Mouse (Mus musculus): ENCODE measurements around the gene Eif4h. TPM values are rescaled to one million over a fixed set of nuclear protein-coding genes. Genes with fewer than 3 reads are reported as not detected.

Gene Eif4h
- polyA plus RNA-seq, 1 experiment from 2014 or later: 329 TPM

GRCm38 (mm10) chr5:134604376-134604775 is 34.9 kb downstream of the Eif4h start:
- H3K4me3 ChIP-seq (replicated peaks; ENCODE audit: low read length): no peak overlapping the region
- no peaks in the 10 kb centered on the region for H3K9me3 ChIP-seq (ENCODE audit: control insufficient read depth, low read length)
- DNase-seq (ENCODE audit: low spot score) (no peak), ATAC-seq (ENCODE audit: low FRiP score) (no peak)
- no peak overlapping the region for H3K27ac ChIP-seq
- H3K27me3 ChIP-seq (ENCODE audit: control insufficient read depth, insufficient read depth, low read length): no peaks in the 10 kb centered on the region
- no peak overlapping the region for H3K9ac ChIP-seq
- no peaks in the 10 kb centered on the region for H3K4me1 ChIP-seq (replicated peaks; ENCODE audit: control insufficient read depth, insufficient read depth, low read length)
- WGBS: 93% methylated on average over 11 of the region's 11 CpGs
- H3K4me2 ChIP-seq (replicated peaks): no peak overlapping the region
- H3K36me3 ChIP-seq (replicated peaks; ENCODE audit: control insufficient read depth, insufficient read depth): peaks cover 8% of the 10 kb centered on the region

DNA sequence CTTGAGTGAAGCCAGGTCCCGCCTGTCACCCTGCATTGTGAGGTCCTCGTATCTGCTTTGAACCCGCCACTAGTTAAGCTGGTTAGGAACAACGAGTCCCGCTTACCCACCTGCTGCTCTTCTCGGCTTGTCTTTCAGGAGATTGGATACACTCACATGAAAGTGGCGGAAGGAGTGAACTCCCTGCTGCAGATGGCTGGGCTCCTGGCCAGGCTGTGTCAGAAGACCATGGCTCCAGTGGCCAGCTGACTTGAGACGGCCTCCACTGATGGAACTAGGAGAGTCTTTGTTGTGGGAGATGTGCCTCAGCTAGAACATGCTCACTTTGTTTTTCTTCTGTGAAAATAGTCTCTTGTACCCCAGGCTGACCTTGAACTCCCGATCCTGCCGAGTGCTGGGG is 41.6 kb downstream of the Eif4h start:
- Histone ChIP-seq H3K4me1 (replicated peaks; ENCODE audit: control insufficient read depth, insufficient read depth, low read length) (no peaks in the 10 kb centered on the region), H3K36me3 (replicated peaks; ENCODE audit: control insufficient read depth, insufficient read depth) (peaks cover 70% of the 10 kb centered on the region), H3K9me3 (ENCODE audit: control insufficient read depth, low read length) (no peaks in the 10 kb centered on the region), H3K9ac (no peak overlapping the region), H3K4me3 (replicated peaks; ENCODE audit: low read length) (no peak overlapping the region), H3K27me3 (ENCODE audit: control insufficient read depth, insufficient read depth, low read length) (no peaks in the 10 kb centered on the region), H3K4me2 (replicated peaks) (no peak overlapping the region), H3K27ac (no peak overlapping the region)
- 83% methylated on average over 10 of the region's 10 CpGs for WGBS
- no peak for DNase-seq (ENCODE audit: low spot score)
- ATAC-seq (ENCODE audit: low FRiP score): no peak

DNA sequence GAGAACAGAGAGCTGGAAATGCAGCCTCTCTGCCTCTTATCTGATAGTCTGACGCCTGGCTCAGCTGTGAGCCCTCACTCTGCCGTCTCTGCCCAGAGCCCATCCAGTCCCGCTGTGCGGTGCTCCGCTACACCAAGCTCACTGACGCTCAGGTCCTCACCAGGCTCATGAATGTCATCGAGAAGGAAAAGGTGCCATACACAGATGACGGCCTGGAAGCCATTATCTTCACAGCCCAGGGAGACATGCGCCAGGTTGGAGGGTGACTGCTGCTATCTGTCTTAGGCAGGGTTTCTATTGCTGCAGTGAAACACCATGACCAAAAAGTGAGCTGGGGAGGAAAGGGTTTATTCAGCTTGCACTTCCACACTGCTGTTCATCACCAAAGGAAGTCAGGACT is 46.2 kb downstream of the Eif4h start:
- Histone ChIP-seq H3K27me3 (ENCODE audit: control insufficient read depth, insufficient read depth, low read length) (no peaks in the 10 kb centered on the region), H3K36me3 (replicated peaks; ENCODE audit: control insufficient read depth, insufficient read depth) (peaks cover 82% of the 10 kb centered on the region), H3K9ac (no peak overlapping the region), H3K4me3 (replicated peaks; ENCODE audit: low read length) (no peak overlapping the region), H3K4me1 (replicated peaks; ENCODE audit: control insufficient read depth, insufficient read depth, low read length) (no peaks in the 10 kb centered on the region), H3K4me2 (replicated peaks) (no peak overlapping the region), H3K27ac (no peak overlapping the region), H3K9me3 (ENCODE audit: control insufficient read depth, low read length) (no peaks in the 10 kb centered on the region)
- 97% methylated on average over 9 of the region's 9 CpGs for WGBS
- DNase-seq (ENCODE audit: low spot score) (no peak), ATAC-seq (ENCODE audit: low FRiP score) (no peak)

DNA sequence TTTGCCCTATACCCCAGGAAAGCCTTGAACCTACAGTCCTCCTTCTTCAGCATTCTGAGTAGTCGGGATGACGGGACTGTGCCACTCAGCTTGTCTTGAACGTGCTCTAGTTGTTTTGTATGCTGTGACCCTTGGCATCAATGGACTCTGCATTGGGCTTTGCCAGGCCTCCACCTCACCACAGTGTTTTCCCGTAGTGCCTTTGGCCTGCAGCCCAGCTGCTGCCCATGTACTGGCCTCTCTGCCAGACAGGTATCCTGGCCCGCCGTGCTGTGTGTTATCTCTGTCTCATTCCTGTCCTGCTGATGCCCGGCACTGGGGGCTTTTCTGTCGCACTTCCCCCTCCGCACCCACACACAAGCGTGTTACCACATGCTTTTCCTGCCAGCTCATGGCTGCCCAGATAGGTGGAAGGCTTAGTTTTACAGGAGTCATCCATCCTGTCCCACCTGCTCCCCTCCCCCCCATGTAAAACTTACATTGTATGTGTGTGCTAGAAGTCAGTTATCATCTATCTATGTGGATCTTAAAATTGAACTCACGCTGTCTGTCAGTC is 47.2 kb downstream of the Eif4h start:
- H3K9ac ChIP-seq: no peak overlapping the region
- H3K27ac ChIP-seq: no peak overlapping the region
- no peaks in the 10 kb centered on the region for H3K27me3 ChIP-seq (ENCODE audit: control insufficient read depth, insufficient read depth, low read length)
- DNase-seq (ENCODE audit: low spot score): no peak
- H3K4me2 ChIP-seq (replicated peaks): no peak overlapping the region
- no peak overlapping the region for H3K4me3 ChIP-seq (replicated peaks; ENCODE audit: low read length)
- 91% methylated on average over 11 of the region's 11 CpGs for WGBS
- no peaks in the 10 kb centered on the region for H3K9me3 ChIP-seq (ENCODE audit: control insufficient read depth, low read length)
- peaks cover 76% of the 10 kb centered on the region for H3K36me3 ChIP-seq (replicated peaks; ENCODE audit: control insufficient read depth, insufficient read depth)
- no peak for ATAC-seq (ENCODE audit: low FRiP score)
- no peaks in the 10 kb centered on the region for H3K4me1 ChIP-seq (replicated peaks; ENCODE audit: control insufficient read depth, insufficient read depth, low read length)

DNA sequence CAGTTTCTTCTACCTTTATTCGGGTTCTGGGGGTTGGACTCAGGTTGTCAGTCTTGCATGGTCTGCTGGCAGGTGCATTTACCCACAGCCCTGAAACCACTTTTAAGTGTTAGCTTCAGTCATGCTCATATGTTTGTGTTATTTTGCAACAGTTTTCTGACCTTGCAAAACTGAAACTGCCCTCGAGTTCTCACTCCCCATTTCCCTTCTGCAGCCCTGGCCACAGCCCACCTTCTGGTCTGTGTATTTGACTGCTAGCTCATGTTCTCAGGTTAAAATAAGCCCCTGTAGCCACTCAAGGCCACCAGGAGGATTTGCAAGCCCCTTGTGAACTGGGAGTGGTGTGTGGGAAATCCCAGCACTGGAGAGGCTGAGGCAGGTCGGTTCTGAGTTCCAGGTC is 49.4 kb downstream of the Eif4h start:
- H3K4me1 ChIP-seq (replicated peaks; ENCODE audit: control insufficient read depth, insufficient read depth, low read length): no peaks in the 10 kb centered on the region
- no peaks in the 10 kb centered on the region for H3K9me3 ChIP-seq (ENCODE audit: control insufficient read depth, low read length)
- ATAC-seq (ENCODE audit: low FRiP score) (no peak), DNase-seq (ENCODE audit: low spot score) (no peak)
- peaks cover 54% of the 10 kb centered on the region for H3K36me3 ChIP-seq (replicated peaks; ENCODE audit: control insufficient read depth, insufficient read depth)
- no peaks in the 10 kb centered on the region for H3K27me3 ChIP-seq (ENCODE audit: control insufficient read depth, insufficient read depth, low read length)
- H3K27ac ChIP-seq: no peak overlapping the region
- H3K9ac ChIP-seq: no peak overlapping the region
- no peak overlapping the region for H3K4me2 ChIP-seq (replicated peaks)
- WGBS: 95% methylated on average over 3 of the region's 3 CpGs
- H3K4me3 ChIP-seq (replicated peaks; ENCODE audit: low read length): no peak overlapping the region

DNA sequence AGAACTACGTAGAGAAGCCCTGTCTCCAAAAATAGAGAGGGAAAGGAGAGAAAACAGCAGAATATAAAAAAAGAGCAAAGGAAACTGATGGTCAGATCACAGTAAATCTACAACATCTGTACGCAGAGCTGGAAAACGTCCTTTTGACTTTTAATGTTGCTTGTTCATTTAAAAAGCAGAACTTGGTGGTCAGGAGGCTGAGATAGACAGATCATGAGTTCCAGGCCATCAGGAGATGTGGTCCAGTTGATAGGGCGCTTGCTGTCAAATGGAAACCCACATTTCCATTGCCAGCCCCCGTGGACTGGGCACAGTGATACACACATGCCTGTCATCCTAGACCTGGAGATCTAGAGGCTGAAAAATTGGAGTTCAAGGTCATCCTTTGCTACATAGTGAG is 54.5 kb downstream of the Eif4h start:
- H3K9ac ChIP-seq: no peak overlapping the region
- H3K36me3 ChIP-seq (replicated peaks; ENCODE audit: control insufficient read depth, insufficient read depth): peaks cover 5% of the 10 kb centered on the region; the same call in 1 of the 2 replicates
- H3K27ac ChIP-seq: no peak overlapping the region
- no peak overlapping the region for H3K4me2 ChIP-seq (replicated peaks)
- 92% methylated on average over 5 of the region's 5 CpGs for WGBS
- no peak overlapping the region for H3K4me3 ChIP-seq (replicated peaks; ENCODE audit: low read length)
- peaks cover 9% of the 10 kb centered on the region; the same call in 1 of the 2 replicates for H3K4me1 ChIP-seq (replicated peaks; ENCODE audit: control insufficient read depth, insufficient read depth, low read length)
- no peaks in the 10 kb centered on the region for H3K9me3 ChIP-seq (ENCODE audit: control insufficient read depth, low read length)
- no peak for ATAC-seq (ENCODE audit: low FRiP score)
- no peaks in the 10 kb centered on the region for H3K27me3 ChIP-seq (ENCODE audit: control insufficient read depth, insufficient read depth, low read length)
- no peak for DNase-seq (ENCODE audit: low spot score)

DNA sequence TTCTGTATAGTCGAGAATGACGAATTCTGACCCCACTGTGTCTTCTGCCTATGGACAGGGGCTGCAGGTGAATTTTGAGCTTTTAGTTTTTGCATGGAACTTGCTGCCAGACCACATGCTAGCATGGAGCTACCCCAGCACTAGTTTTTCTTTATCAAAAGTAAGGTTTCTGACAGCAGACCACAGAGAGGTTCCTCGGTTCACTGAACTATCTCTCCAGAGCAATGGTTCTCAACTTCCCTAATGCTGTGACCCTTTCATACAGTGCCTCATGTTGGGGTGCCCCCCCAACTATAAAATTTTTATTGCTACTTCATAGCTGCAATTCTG is 55.4 kb downstream of the Eif4h start:
- Histone ChIP-seq H3K27ac (no peak overlapping the region), H3K27me3 (ENCODE audit: control insufficient read depth, insufficient read depth, low read length) (no peaks in the 10 kb centered on the region), H3K4me1 (replicated peaks; ENCODE audit: control insufficient read depth, insufficient read depth, low read length) (peaks cover 9% of the 10 kb centered on the region; the same call in 1 of the 2 replicates), H3K9ac (no peak overlapping the region), H3K4me2 (replicated peaks) (no peak overlapping the region), H3K9me3 (ENCODE audit: control insufficient read depth, low read length) (no peaks in the 10 kb centered on the region), H3K4me3 (replicated peaks; ENCODE audit: low read length) (no peak overlapping the region), H3K36me3 (replicated peaks; ENCODE audit: control insufficient read depth, insufficient read depth) (peaks cover 4% of the 10 kb centered on the region; the same call in 1 of the 2 replicates)
- DNase-seq (ENCODE audit: low spot score) (no peak), ATAC-seq (ENCODE audit: low FRiP score) (no peak)
- 78% methylated on average over 3 of the region's 3 CpGs for WGBS

- WGBS: 33% methylated on average over 15 of the region's 15 CpGs
- Histone ChIP-seq H3K36me3 (replicated peaks; ENCODE audit: control insufficient read depth, insufficient read depth) (peaks cover 4% of the 10 kb centered on the region; the same call in 1 of the 2 replicates), H3K9ac (peak overlapping the region; percentile 67), H3K27me3 (ENCODE audit: control insufficient read depth, insufficient read depth, low read length) (no peaks in the 10 kb centered on the region), H3K27ac (no peak overlapping the region), H3K4me1 (replicated peaks; ENCODE audit: control insufficient read depth, insufficient read depth, low read length) (peaks cover 9% of the 10 kb centered on the region; the same call in 1 of the 2 replicates), H3K4me3 (replicated peaks; ENCODE audit: low read length) (peak overlapping the region; percentile 65), H3K4me2 (replicated peaks) (peak overlapping the region; percentile 76), H3K9me3 (ENCODE audit: control insufficient read depth, low read length) (no peaks in the 10 kb centered on the region)
- ATAC-seq (ENCODE audit: low FRiP score) (no peak), DNase-seq (ENCODE audit: low spot score) (no peak)
These were observed 56.0 kb downstream of the Eif4h start for GRCm38 (mm10) chr5:134583006-134583883.

GRCm38 (mm10) chr5:134582221-134582907 is 56.9 kb downstream of the Eif4h start:
- WGBS: 7% methylated on average over 29 of the region's 30 CpGs
- Histone ChIP-seq H3K4me3 (replicated peaks; ENCODE audit: low read length) (peak overlapping the region; percentile 65), H3K27me3 (ENCODE audit: control insufficient read depth, insufficient read depth, low read length) (no peaks in the 10 kb centered on the region), H3K9me3 (ENCODE audit: control insufficient read depth, low read length) (no peaks in the 10 kb centered on the region), H3K4me1 (replicated peaks; ENCODE audit: control insufficient read depth, insufficient read depth, low read length) (peaks cover 9% of the 10 kb centered on the region; the same call in 1 of the 2 replicates), H3K27ac (no peak overlapping the region), H3K4me2 (replicated peaks) (peak overlapping the region; percentile 76), H3K36me3 (replicated peaks; ENCODE audit: control insufficient read depth, insufficient read depth) (peaks cover 2% of the 10 kb centered on the region; the same call in 1 of the 2 replicates), H3K9ac (peak overlapping the region; percentile 67)
- DNase-seq (ENCODE audit: low spot score) (peak; percentile 98), ATAC-seq (ENCODE audit: low FRiP score) (peak; percentile 96)
